Mouse (Mus musculus) frontal cortex, adult (tissue): ENCODE results near the gene Sap30l.

ENCODE experiments used
- ATAC-seq: cut with Nextera tagmentation; 2 replicates; pipeline ENCODE4 v1.9.2; 2017; ENCODE audit warnings: mild to moderate bottlenecking, moderate library complexity, mixed read lengths; ENCODE audit not compliant: low TSS enrichment

Sap30l gene

GRCm38 (mm10) chr11:57800971-57801765, at the start of gene Sap30l:
TSS of gene Sap30l (plus strand) at chr11:57801637.
- ATAC-seq: peak; percentile 99

GRCm38 (mm10) chr11:57753538-57754203, 47.8 kb upstream of the Sap30l start:
- no peak for ATAC-seq

- no peak for ATAC-seq
Measured at GRCm38 (mm10) chr11:57758621-57759020, 42.8 kb upstream of the Sap30l start.

- no peak for ATAC-seq
Measured at GRCm38 (mm10) chr11:57760509-57761058, 40.9 kb upstream of the Sap30l start.

GRCm38 (mm10) chr11:57761347-57761746, 40.1 kb upstream of the Sap30l start:
- ATAC-seq: no peak

GRCm38 (mm10) chr11:57764124-57764523, 37.3 kb upstream of the Sap30l start:
- ATAC-seq: no peak

- ATAC-seq: no peak
Measured at GRCm38 (mm10) chr11:57766617-57767016, 34.8 kb upstream of the Sap30l start.

- ATAC-seq: no peak
Measured at GRCm38 (mm10) chr11:57767171-57767570, 34.3 kb upstream of the Sap30l start.

- ATAC-seq: no peak
Measured at GRCm38 (mm10) chr11:57770776-57771175, 30.7 kb upstream of the Sap30l start.

- ATAC-seq: no peak
Measured at GRCm38 (mm10) chr11:57771676-57772075, 29.8 kb upstream of the Sap30l start.

GRCm38 (mm10) chr11:57773479-57773878, 28.0 kb upstream of the Sap30l start:
- no peak for ATAC-seq

- 0 out of 2 replicates have a peak, but pooled peaks have one; percentile 43 for ATAC-seq
Measured at GRCm38 (mm10) chr11:57773936-57774335, 27.5 kb upstream of the Sap30l start.

GRCm38 (mm10) chr11:57775868-57776267, 25.6 kb upstream of the Sap30l start:
- ATAC-seq: no peak

GRCm38 (mm10) chr11:57776546-57776945, 24.9 kb upstream of the Sap30l start:
- no peak for ATAC-seq

- ATAC-seq: peak; percentile 83
Measured at GRCm38 (mm10) chr11:57778349-57778748, 23.1 kb upstream of the Sap30l start.

GRCm38 (mm10) chr11:57779824-57780223, 21.6 kb upstream of the Sap30l start:
- ATAC-seq: no peak

GRCm38 (mm10) chr11:57786616-57787418, 14.6 kb upstream of the Sap30l start:
- ATAC-seq: peak; percentile 77

GRCm38 (mm10) chr11:57787913-57788312, 13.5 kb upstream of the Sap30l start:
- ATAC-seq: no peak

GRCm38 (mm10) chr11:57790866-57791535, 10.4 kb upstream of the Sap30l start:
- no peak for ATAC-seq

- no peak for ATAC-seq
Measured at GRCm38 (mm10) chr11:57795086-57795485, 6.4 kb upstream of the Sap30l start.

- no peak for ATAC-seq
Measured at GRCm38 (mm10) chr11:57797828-57798227, 3.6 kb upstream of the Sap30l start.
